ENCODE assay signal across 8 mouse cellular contexts in genomic region chr5:24973228-24973627, GRCm38 (mm10).
DNase-seq lines count a peak whose midpoint lies in the region; ATAC-seq lines count a peak whose summit lies in the region.

No protein-coding gene starts in this region.

- H3K9me3 ChIP-seq in limb, embryonic 13.5 days, result no peaks in the 10 kb centered on the region
- no peaks in the 10 kb centered on the region for H3K9me3 ChIP-seq in limb, embryonic 10.5 days (replicated peaks)
- H3K9me3 ChIP-seq in kidney, embryonic 14.5 days (ENCODE audit: control insufficient read depth, low read length), result no peaks in the 10 kb centered on the region
- H3K9me3 ChIP-seq in hindbrain, embryonic 10.5 days, result no peaks in the 10 kb centered on the region

- H3K9ac ChIP-seq in limb, embryonic 13.5 days, result no peak overlapping the region
- no peak overlapping the region for H3K9ac ChIP-seq in kidney, embryonic 14.5 days (ENCODE audit: low read depth, low read length)

- peak; percentile 26; the same call in 1 of the 2 replicates for ATAC-seq in limb, embryonic 13.5 days (ENCODE audit: low FRiP score, low read depth)
- ATAC-seq in kidney, embryonic 14.5 days (ENCODE audit: low FRiP score, low TSS enrichment), result peak; percentile 63
- ATAC-seq in neutrophil, adult 5-6 weeks (ENCODE audit: extremely low read depth, insufficient number of reproducible peaks, low FRiP score, poor library complexity, severe bottlenecking), result peak; percentile 30

- no peaks in the 10 kb centered on the region for H3K36me3 ChIP-seq in limb, embryonic 13.5 days
- no peaks in the 10 kb centered on the region for H3K36me3 ChIP-seq in limb, embryonic 10.5 days
- no peaks in the 10 kb centered on the region for H3K36me3 ChIP-seq in kidney, embryonic 14.5 days (ENCODE audit: control insufficient read depth, insufficient read depth, low read length)
- no peaks in the 10 kb centered on the region for H3K36me3 ChIP-seq in hindbrain, embryonic 10.5 days

- H3K27ac ChIP-seq in limb, embryonic 13.5 days, result no peak overlapping the region
- no peak overlapping the region for H3K27ac ChIP-seq in limb, embryonic 10.5 days
- H3K27ac ChIP-seq in kidney, embryonic 14.5 days (ENCODE audit: low read depth, low read length), result no peak overlapping the region
- no peak overlapping the region for H3K27ac ChIP-seq in hindbrain, embryonic 10.5 days

- H3K27me3 ChIP-seq in limb, embryonic 13.5 days, result no peaks in the 10 kb centered on the region
- H3K27me3 ChIP-seq in limb, embryonic 10.5 days (ENCODE audit: low read depth, poor library complexity, severe bottlenecking), result no peaks in the 10 kb centered on the region
- H3K27me3 ChIP-seq in kidney, embryonic 14.5 days (ENCODE audit: control insufficient read depth, insufficient read depth, low read length), result no peaks in the 10 kb centered on the region
- H3K27me3 ChIP-seq in hindbrain, embryonic 10.5 days (ENCODE audit: insufficient read depth, poor library complexity, severe bottlenecking), result no peaks in the 10 kb centered on the region

- no peak overlapping the region for H3K4me2 ChIP-seq in limb, embryonic 13.5 days (replicated peaks)
- H3K4me2 ChIP-seq in kidney, embryonic 14.5 days (replicated peaks; ENCODE audit: low read depth, low read length), result no peak overlapping the region

- 61% methylated on average over 10 of the region's 13 CpGs for WGBS in limb, embryonic 13.5 days
- WGBS in limb, embryonic 10.5 days, result 63% methylated on average over 13 of the region's 13 CpGs
- WGBS in kidney, embryonic 14.5 days, result 40% methylated on average over 13 of the region's 13 CpGs
- WGBS in hindbrain, embryonic 10.5 days, result 77% methylated on average over 13 of the region's 13 CpGs

- peaks cover 7% of the 10 kb centered on the region; the same call in 1 of the 2 replicates for H3K4me1 ChIP-seq in limb, embryonic 13.5 days
- H3K4me1 ChIP-seq in limb, embryonic 10.5 days, result peaks cover 31% of the 10 kb centered on the region
- H3K4me1 ChIP-seq in kidney, embryonic 14.5 days (ENCODE audit: control insufficient read depth, insufficient read depth, low read length), result peaks cover 13% of the 10 kb centered on the region; the same call in 1 of the 2 replicates
- peaks cover 33% of the 10 kb centered on the region for H3K4me1 ChIP-seq in hindbrain, embryonic 10.5 days (replicated peaks)

- no peak for DNase-seq in limb, embryonic 10.5 days (ENCODE audit: low spot score)
- DNase-seq in gastrocnemius, postnatal 25 days, result peak; percentile 81
- DNase-seq in layer of hippocampus, adult 18-20 months (ENCODE audit: low spot score in 2 of 2), result no peak
- DNase-seq in right cerebral cortex, postnatal 36 days (ENCODE audit: low spot score in 2 of 2), result no peak
- no peak for DNase-seq in hindbrain, embryonic 10.5 days (ENCODE audit: low spot score)

- no peak overlapping the region for H3K4me3 ChIP-seq in limb, embryonic 13.5 days
- no peak overlapping the region for H3K4me3 ChIP-seq in limb, embryonic 10.5 days
- no peak overlapping the region for H3K4me3 ChIP-seq in kidney, embryonic 14.5 days (ENCODE audit: low read length)
- no peak overlapping the region for H3K4me3 ChIP-seq in hindbrain, embryonic 10.5 days
